Mouse (Mus musculus) gastrocnemius, postnatal 4 days (tissue): ENCODE measurements around the gene Map2k6. TPM values are rescaled to one million over a fixed set of nuclear protein-coding genes. Genes with fewer than 3 reads are reported as not detected.

Source experiments
- DNase-seq, 2 experiments: peaks; one replicate each; pipeline ENCODE4 v3.0.0; 2021 to 2022; ENCODE audit warnings: low spot score in 2 of 2, mixed read lengths in 2 of 2
- total RNA-seq, 2 experiments: library from RNA; stranded (reverse); gene quantifications; 2 replicates each; pipeline ENCODE4 v1.2.3; 2021

Map2k6 gene
- total RNA-seq, 2 experiments from 2014 or later = 13.8 to 16.4 TPM

DNA sequence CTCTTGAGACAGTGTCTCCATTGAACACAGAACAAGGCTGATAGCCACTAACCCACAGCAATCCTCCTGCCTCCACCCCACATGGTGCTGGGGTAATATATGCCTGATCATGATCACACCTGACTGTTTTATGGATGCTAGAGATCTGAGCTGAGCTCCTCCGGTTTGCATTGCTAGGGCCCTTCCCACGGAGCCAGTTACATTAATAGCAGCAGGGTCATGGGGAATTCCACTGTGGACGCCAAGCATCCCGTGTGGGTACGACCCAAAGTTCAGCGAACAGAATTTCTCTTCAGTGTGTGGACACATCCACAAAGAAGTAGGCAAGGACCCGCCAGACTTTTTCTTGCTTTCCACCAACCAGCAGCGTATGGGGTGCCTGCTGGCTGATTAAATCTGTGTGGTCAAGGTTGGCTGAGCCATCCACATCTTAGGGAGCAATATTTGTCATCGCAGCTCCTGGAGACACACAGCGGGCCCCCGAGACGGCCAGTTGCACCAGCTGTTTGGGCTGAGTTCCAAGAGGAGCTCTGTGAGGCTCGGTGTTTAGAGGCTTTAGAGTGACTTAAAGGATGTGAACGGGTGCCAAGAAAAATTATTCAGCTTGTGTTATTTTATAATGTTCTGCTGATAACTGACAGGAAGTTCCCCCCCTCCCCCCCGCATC lies 51.3 kb downstream of the Map2k6 start:
- DNase-seq = peak; percentile 26 to 44

GRCm38 (mm10) chr11:110450758-110451121 lies 51.8 kb downstream of the Map2k6 start:
- DNase-seq = no peak

- DNase-seq = no peak
Measured at GRCm38 (mm10) chr11:110451590-110451989, 52.7 kb downstream of the Map2k6 start.

DNA sequence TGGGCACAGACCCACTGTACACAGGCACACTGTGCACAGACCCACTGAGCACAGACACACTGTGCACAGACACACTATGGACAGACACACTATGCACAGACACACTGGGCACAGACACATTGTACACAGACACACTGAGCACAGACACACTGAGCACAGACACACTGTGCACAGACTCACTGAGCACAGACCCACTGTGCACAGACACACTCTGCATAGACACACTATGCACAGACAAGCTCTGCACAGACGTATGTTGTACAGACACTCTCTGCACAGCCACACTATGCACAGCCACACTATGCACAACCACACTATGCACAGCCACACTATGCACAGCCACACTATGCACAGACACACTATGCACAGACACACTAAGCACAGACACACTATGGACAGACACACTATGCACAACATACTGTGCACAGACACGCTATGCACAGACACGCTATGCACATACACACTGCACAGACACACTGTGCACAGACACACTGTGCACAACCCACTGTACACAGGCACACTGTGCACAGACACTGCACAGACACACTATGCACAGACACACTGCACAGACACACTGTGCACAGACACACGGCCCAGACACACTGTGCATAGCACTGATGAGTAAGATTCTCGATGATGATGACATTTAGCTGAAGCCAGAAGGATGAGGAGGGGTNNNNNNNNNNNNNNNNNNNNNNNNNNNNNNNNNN lies 54.7 kb downstream of the Map2k6 start:
- no peak for DNase-seq

DNA sequence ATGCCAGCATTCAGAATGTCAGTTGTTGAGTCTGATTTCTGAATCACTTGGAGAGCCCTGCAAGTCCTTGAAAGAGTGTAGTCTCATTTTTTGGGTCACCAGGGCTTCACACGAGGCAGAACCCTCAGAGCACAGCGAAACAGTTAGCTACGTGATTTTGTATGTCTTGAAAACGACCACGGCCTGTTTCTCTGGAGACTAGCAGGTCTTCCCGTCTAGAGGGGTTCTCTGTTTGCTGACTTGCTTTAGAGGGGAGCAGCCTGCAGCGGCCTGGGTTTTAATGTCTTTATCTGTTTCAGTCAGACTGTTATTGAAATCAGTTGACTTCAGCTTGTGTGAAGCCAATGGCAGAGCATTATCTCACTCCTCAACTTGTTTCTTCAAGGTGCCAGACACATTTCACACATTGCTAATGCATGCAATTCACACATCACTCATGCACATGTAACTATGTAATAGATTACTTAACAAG lies 58.6 kb downstream of the Map2k6 start:
- DNase-seq = no peak

DNA sequence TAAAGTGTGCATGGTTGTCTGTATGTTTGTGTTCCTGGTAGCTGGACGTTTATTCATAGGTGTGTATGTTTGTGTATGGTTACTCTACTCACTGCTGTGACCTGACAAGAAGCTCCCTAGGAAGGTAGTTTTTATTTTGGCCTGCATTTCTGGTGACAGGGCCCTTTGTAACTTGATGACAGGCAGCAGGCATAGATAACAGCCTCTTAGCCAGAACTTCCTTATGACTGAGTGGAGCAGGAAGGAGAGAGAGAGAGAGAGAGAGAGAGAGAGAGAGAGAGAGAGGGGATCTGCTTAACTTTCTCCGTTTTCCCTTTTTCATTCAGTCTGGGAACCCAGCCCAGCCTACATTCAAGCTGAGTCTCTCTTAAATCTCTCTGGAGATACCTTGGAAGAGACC lies 61.6 kb downstream of the Map2k6 start:
- no peak for DNase-seq

DNA sequence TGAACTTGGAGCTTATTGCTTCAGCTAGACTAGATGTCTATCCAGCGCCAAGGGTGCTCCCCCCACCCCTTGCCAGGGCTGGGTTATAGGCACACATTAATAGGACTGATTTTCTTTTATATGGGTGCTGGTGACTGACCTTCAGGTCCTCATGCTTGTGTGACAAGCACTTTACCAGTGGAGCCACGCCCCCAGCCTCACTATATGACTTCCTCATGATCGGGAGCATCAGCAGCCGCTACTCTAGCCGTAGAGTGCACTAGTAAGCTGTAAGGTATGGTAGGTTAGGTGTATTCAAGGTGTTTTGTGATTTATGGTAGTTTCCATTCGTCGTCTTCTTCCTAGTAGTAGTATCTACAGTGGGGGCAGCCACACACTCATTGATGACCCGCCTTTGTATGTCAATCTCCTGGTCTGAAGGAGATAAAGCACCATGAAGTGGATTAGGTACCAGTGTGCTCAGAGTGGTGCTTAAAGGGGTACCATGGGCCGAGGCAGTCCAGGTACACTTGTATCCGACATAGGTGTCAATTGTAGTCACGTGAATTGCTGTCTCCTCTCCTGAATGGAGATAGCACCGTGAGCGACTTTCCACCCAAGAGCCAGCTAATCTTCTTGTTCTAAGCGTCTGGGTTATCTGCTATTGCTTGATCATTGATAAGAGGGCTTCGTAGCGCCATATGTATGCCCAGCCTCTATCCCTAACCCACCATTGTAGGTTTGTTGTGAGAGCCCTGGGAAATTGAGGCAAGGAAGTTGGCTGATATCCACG lies 62.8 kb downstream of the Map2k6 start:
- DNase-seq = no peak

GRCm38 (mm10) chr11:110462975-110463578 lies 64.2 kb downstream of the Map2k6 start:
- no peak for DNase-seq

DNA sequence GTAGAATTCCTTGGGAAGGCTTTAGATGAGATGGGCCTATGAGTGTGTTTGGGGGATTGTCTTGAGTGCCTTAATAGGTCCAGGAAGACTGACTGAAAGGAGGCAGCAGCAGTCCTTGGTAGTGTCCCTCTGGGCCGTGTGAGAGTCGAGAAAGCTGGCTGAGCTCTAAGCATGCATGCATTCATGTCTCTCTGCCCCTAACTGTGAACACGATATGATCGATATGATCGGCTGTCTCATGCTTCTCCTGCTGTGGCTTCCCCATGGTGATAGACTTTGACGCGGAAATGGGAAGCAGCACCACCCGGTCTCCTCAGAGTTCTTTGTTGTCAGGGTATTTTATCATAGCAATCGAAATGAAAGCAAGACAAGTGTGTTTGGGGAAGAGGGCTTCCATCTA lies 64.9 kb downstream of the Map2k6 start:
- DNase-seq = no peak

- DNase-seq = no peak
Measured at GRCm38 (mm10) chr11:110469054-110469453, 70.1 kb downstream of the Map2k6 start.

DNA sequence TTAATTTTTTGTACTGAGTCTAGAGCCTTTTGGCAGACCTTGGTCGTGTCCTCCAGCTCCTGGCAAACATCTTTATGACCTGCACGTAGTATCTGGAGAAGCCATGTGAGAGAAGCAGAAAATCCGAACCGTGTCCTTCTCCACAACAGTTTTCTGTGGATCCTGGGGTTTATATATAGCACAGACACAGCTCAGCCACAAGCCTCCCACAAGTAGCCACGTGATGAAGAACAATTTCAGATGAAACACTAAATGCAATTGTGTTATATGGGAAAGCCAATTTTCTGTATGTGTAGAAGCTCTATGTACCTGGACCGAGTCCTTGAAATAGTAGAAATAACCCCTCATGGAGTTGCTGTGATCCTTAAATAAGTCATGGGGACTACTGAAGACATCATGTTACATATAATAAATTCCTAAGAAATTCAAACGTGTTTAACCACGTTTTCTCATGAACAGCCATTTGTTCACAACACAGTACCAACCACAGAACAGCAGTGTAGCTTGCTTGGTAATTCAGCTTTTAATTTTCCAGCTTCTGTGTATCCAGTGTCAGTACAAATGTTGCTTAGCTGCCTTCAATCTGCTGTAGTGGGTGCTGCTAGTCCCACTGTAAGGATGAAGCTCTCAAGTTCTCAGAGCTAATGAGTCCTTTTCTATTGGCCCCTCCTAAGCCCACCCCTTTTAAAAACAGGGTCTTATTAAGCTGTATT lies 71.8 kb downstream of the Map2k6 start:
- no peak for DNase-seq

DNA sequence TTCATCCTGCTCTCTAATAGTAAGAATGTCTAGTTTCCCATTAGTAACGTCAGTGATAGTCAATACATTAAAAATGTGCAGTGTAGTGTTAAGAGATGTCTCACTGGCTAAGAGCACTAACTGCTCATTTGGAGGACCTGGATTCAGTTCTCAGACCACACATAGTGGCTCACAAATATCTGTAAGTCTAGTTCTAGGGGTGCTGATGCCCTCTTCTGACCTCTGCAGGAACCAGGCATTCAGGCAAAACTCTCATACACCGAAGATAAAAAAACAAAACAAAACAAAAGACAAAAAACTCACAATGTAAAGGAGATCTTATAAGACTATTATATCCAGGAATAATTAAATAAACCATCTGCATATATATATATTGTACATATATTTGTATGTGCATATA lies 72.4 kb downstream of the Map2k6 start:
- no peak for DNase-seq

- no peak for DNase-seq
Measured at GRCm38 (mm10) chr11:110472078-110472477, 73.2 kb downstream of the Map2k6 start.

DNA sequence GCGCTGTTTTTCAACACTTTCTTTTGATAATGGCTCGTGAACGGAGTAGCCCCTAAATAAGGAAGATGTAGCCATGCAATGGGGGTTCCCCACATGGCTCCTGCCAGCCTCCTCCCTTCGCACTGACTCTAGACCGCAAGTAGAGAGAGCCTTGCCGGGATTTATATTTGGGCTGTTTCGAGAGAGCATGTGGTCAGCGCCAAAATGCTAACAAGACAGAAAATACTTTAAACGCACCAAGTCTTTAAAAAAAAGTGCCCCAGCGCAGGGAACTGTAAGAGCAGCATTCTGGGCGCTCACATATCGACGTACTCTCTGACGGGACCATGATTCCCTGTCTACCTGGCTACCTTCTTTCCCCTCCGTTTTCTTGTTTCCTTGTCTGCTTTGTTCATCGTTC lies 74.6 kb downstream of the Map2k6 start:
- DNase-seq = no peak

GRCm38 (mm10) chr11:110476361-110477151 lies 77.6 kb downstream of the Map2k6 start:
- DNase-seq = no peak

GRCm38 (mm10) chr11:110477961-110478869 lies 79.3 kb downstream of the Map2k6 start:
- DNase-seq = no peak

DNA sequence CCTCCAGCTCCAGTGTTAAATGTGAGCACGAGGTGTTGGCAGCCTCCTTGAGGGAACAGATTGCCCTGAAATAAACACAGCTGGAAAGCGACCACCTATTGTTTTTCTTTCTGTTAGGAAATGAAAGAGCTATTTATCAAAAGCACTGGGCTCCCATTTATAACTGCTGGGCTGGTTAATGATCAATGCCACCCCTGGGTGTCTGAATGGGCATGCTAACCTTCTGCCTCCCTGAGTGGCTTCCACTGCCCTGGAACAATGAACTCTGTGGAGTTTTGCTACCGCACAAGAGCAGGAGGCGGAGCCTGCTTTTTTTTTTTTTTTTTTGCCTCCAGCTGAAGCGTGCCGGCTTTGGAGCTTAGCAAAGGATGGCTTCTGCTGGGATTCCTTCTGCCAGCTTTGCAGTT lies 80.1 kb downstream of the Map2k6 start:
- DNase-seq = no peak

GRCm38 (mm10) chr11:110481406-110481805 lies 82.5 kb downstream of the Map2k6 start:
- DNase-seq = no peak

GRCm38 (mm10) chr11:110482176-110482575 lies 83.3 kb downstream of the Map2k6 start:
- DNase-seq = no peak
